In the genomic region with DNA sequence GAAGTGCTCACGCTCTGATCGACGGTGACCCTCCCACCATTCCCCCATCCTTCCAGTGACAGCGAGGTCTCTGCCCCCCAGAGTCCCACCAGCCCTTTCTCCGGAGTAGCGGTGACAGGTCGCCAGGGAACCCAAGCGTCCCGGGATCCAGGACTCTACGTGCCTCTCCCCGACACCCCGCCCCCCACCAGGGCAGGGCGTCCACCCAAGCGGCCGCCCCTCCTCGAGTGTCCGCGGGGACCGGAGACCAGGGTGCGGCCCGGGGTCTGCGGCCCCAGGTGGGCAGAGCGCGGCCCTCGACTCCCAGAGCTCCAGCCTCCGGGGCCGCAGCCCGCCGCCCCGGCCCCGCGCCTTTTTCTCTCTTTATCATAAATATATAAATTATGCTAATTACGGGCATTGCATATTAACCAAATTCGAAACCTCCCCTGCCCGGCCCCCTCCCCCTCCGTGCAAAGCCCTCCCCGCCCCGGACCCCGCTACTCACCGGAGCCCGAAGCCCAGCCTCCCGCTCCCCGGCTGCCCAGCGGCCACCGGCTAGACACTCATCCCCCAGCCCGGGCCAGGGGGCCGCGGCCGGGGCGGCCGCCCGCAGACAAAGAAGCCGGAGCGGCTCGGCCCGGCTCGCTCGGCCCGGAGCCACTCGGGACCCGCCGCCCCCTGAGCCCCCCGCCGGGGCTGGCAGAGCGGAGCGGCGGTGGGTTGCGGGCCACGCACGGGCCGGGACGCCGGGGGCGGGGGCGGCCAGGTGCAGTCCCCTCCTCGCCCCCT, we compare ENCODE assay signal across 8 mouse cellular contexts. TPM values are rescaled to one million over a fixed set of nuclear protein-coding genes. Genes with fewer than 3 reads are reported as not detected.
DNase-seq lines count a peak whose midpoint lies in the region; ATAC-seq and TF ChIP-seq lines count a peak whose summit lies in the region.

A gene (minus strand): TSS at position 709 of the 771 bp plus-strand sequence.

- peak within 1 kb of the TSS; percentile 94 for H3K4me3 ChIP-seq in cerebellum, adult 2 months (replicated peaks; ENCODE audit: insufficient read depth, low read depth, low read length)
- peak within 1 kb of the TSS; percentile 95 for H3K4me3 ChIP-seq in hindbrain, embryonic 16.5 days (ENCODE audit: low read length)

- peak within 1 kb of the TSS; percentile 58; the same call in 1 of the 2 replicates for H3K27ac ChIP-seq in cerebellum, adult 2 months (ENCODE audit: insufficient read depth, low read length)
- H3K27ac ChIP-seq in hindbrain, embryonic 16.5 days (ENCODE audit: low read depth, low read length), result peak within 1 kb of the TSS; percentile 76

- H3K9ac ChIP-seq in hindbrain, embryonic 16.5 days (ENCODE audit: low read depth, low read length), result peak within 1 kb of the TSS; percentile 97

- peak; percentile 74 to 87 for DNase-seq in adrenal gland, adult (ENCODE audit: inconsistent age in 2 of 2, low spot score in 1 of 2)
- peak; percentile 57 to 68 for DNase-seq in cerebellum, adult 2 months
- DNase-seq in gastrocnemius, postnatal 10 days, result peak; percentile 60
- peak; percentile 18 for DNase-seq in left cerebral cortex, adult 11 months (ENCODE audit: low spot score)
- DNase-seq in lung, postnatal 25 days (ENCODE audit: low spot score), result peak; percentile 41
- peak; percentile 45 for DNase-seq in right cerebral cortex, postnatal 25 days

- TF ChIP-seq POLR2A in cerebellum, adult 2 months (IDR thresholded peaks at IDR 0.05; ENCODE audit: borderline replicate concordance, insufficient read depth, low read length), result no peak

- no peaks in the 10 kb centered on the region for H3K27me3 ChIP-seq in cerebellum, adult 2 months (ENCODE audit: control insufficient read depth, insufficient read depth, low read length)
- 0 out of 2 replicates have a peak, but pooled peaks cover 2% of the 10 kb centered on the region for H3K27me3 ChIP-seq in hindbrain, embryonic 16.5 days (replicated peaks; ENCODE audit: control insufficient read depth, insufficient read depth, low read length)

- peak within 1 kb of the TSS; percentile 95 for H3K4me2 ChIP-seq in hindbrain, embryonic 16.5 days (ENCODE audit: low read length)

- peak; percentile 78 for ATAC-seq in hindbrain, embryonic 16.5 days
- ATAC-seq in granulocyte monocyte progenitor cell, adult 5-6 weeks (replicated peaks; ENCODE audit: poor library complexity, severe bottlenecking), result no peak

- no peaks in the 10 kb centered on the region for H3K9me3 ChIP-seq in hindbrain, embryonic 16.5 days (ENCODE audit: control insufficient read depth, low read length)

- TF ChIP-seq CTCF in cerebellum, adult 2 months (IDR thresholded peaks at IDR 0.05; ENCODE audit: borderline replicate concordance, insufficient read depth, low read depth, low read length), result no peak

- peaks cover 7% of the 10 kb centered on the region; the same call in 1 of the 2 replicates for H3K4me1 ChIP-seq in cerebellum, adult 2 months (ENCODE audit: control insufficient read depth, insufficient read depth, low read length)
- H3K4me1 ChIP-seq in hindbrain, embryonic 16.5 days (ENCODE audit: control insufficient read depth, insufficient read depth, low read depth, low read length), result peaks cover 10% of the 10 kb centered on the region

- WGBS in cerebellum, adult 2 months, result under 1% methylated on average over 73 of the region's 76 CpGs
- under 1% methylated on average over 59 of the region's 76 CpGs for WGBS in hindbrain, embryonic 16.5 days

- H3K36me3 ChIP-seq in hindbrain, embryonic 16.5 days (ENCODE audit: control insufficient read depth, insufficient read depth, low read length), result no peaks in the 10 kb centered on the region

RNA-seq across cellular contexts. Expression of the gene that starts here (rescaled TPM):
- polyA plus RNA-seq in cerebellum, adult 2 months (2012; rRNA removed), result 63.9 and 64.5 TPM in 2 replicates
- 10 to 100 TPM; 11.1 to 13.2 TPM for total RNA-seq in gastrocnemius, postnatal 10 days (2021)
- polyA plus RNA-seq in hindbrain, embryonic 16.5 days (2015; fragmentation: Nextera tagmentation; extraction: Ambion mirVana), result 26.4 and 31.2 TPM in 2 replicates
- total RNA-seq in granulocyte monocyte progenitor cell, adult 5-6 weeks (2014; fragmentation: Nextera tagmentation), result not detected in 2 replicates
- total RNA-seq in granulocyte monocyte progenitor cell, adult 5-6 weeks (2017), result 0.46 TPM in 1 of 2 replicates, not detected in the other

Comparison
In these comparisons a context has a peak if more than half of its experiments do, and no peak if none do; other contexts are left out.
1. RNA of the gene that starts here (total RNA-seq): 11.1 to 13.2 TPM in gastrocnemius, postnatal 10 days; 0.46 TPM in granulocyte monocyte progenitor cell, adult 5-6 weeks; every median in the first group is over 4 times any median in the second.
2. DNase-seq: peak in every context shown above with its lines; median percentile 80 in adrenal gland, adult; 62 in cerebellum, adult 2 months; 60 in gastrocnemius, postnatal 10 days; 45 in right cerebral cortex, postnatal 25 days; 41 in lung, postnatal 25 days; 18 in left cerebral cortex, adult 11 months.